ENCODE assay signal across 9 mouse cellular contexts in the genomic region with DNA sequence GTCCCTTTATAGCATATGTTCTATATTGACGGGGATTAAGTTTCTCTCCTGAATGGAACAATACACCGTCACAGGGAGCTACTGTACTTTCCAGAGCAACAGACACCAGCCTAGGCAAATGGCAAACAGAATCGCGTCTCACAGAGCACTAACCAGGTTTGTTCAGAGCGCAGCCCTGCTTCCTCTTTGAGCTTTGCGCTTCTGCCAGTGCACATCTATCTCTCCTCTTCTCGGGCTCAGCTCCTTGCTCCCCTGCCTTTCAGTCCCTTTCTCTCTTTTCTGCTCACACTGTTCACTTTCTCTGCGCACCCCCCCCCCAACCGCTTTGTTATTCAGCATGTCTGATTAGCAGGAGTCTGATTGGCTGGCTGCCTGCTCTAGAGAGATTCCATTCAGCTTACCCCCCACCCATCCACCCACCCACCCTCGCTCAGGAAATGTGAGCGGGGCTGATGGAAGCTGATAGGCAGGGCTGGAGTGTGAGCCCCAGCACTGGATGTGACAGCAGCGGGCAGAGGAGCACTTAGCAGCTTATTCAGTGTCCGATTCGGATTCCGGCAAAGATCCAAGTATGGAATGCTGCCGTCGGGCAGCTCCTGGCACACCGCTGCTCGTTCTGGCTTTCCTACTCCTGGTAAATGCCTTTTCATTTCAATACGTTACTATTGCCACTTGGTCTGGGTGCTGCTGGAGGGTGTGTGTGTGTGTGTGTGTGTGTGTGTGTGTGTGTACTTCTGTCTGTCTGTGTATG.
DNase-seq lines count a peak whose midpoint lies in the region; ATAC-seq and TF ChIP-seq lines count a peak whose summit lies in the region.
"Had no signal": no experiment of that assay in that cellular context is flagged by ENCODE, and none has a peak within 500 bp of the region (broad histone marks: within the 10 kb centered on the region; RNA-seq: fewer than 3 reads in every experiment).

No protein-coding gene starts in this region.

- no peaks in the 10 kb centered on the region for H3K9me3 ChIP-seq in intestine, embryonic 14.5 days (ENCODE audit: control insufficient read depth, low read length)

- peak; percentile 84 for ATAC-seq in intestine, embryonic 14.5 days (replicated peaks; ENCODE audit: low FRiP score, low TSS enrichment, low read depth)
- no peak for ATAC-seq in erythroblast, adult 5-6 weeks (replicated peaks; ENCODE audit: low FRiP score, poor library complexity, severe bottlenecking)
- ATAC-seq: Patski had no signal

- under 1% methylated on average over 20 of the region's 20 CpGs for WGBS in intestine, embryonic 14.5 days

- intact Hi-C loops in gastrocnemius, postnatal 14 days (cut with DNase I; ENCODE audit: low total_unique reads), result no loop called here
- intact Hi-C loops in left cerebral cortex, adult 2 months (cut with DNase I), result no loop called here

- H3K4me2 ChIP-seq in intestine, embryonic 14.5 days (ENCODE audit: low read length), result peak overlapping the region; percentile 65

- peak overlapping the region; percentile 47 for H3K4me3 ChIP-seq in intestine, embryonic 14.5 days (ENCODE audit: low read depth, low read length)
- peak overlapping the region; percentile 47 for H3K4me3 ChIP-seq in left cerebral cortex, adult 2 months

- H3K36me3 ChIP-seq in intestine, embryonic 14.5 days (ENCODE audit: control insufficient read depth, insufficient read depth, low read length), result no peaks in the 10 kb centered on the region

- peak overlapping the region; percentile 20 for H3K27ac ChIP-seq in intestine, embryonic 14.5 days (ENCODE audit: low read depth)
- H3K27ac ChIP-seq in left cerebral cortex, adult 2 months, result no peak overlapping the region

- DNase-seq in ZHBTc4 (ENCODE audit: low read depth, low spot score), result peak; percentile 89
- DNase-seq in embryo, embryonic 10 days (ENCODE audit: low spot score), result peak; percentile 82
- DNase-seq in gastrocnemius, postnatal 14 days, result peak; percentile 60
- DNase-seq in intestine, embryonic 14.5 days (ENCODE audit: low spot score), result peak; percentile 76
- DNase-seq in left cerebral cortex, adult 2 months (ENCODE audit: extremely low spot score in 1 of 2, low spot score in 2 of 2), result peak; percentile 29 to 35
- peak; percentile 23 for DNase-seq in lung, postnatal 25 days (ENCODE audit: low spot score)
- peak; percentile 35 for DNase-seq in retina, postnatal 7 days (ENCODE audit: low read depth, low spot score)

- H3K9ac ChIP-seq in intestine, embryonic 14.5 days (ENCODE audit: low read length), result peak overlapping the region; percentile 46

- no peaks in the 10 kb centered on the region for H3K4me1 ChIP-seq in intestine, embryonic 14.5 days (replicated peaks; ENCODE audit: control insufficient read depth, insufficient read depth, low read length)

- H3K27me3 ChIP-seq in intestine, embryonic 14.5 days (replicated peaks; ENCODE audit: control insufficient read depth, insufficient read depth, low read length), result no peaks in the 10 kb centered on the region

- TF ChIP-seq CTCF in left cerebral cortex, adult 2 months (IDR thresholded peaks at IDR 0.05), result no peak

Comparison
In these comparisons a context has a peak if more than half of its experiments do, and no peak if none do; other contexts are left out.
1. DNase-seq: peak in every context shown above with its lines; median percentile 89 in ZHBTc4; 82 in embryo, embryonic 10 days; 76 in intestine, embryonic 14.5 days; 60 in gastrocnemius, postnatal 14 days; 35 in retina, postnatal 7 days; 32 in left cerebral cortex, adult 2 months; 23 in lung, postnatal 25 days.